Mouse (Mus musculus): ENCODE measurements at regions not wholly inside any gene's neighbourhood (a gene's known extent, or its start where the extent isn't known, plus 50 kb on each side); places are given as distances from the start of the nearest gene placed in this dataset.
A peak's percentile ranks its signal among the peaks of the same experiment; 100 is the strongest.

GRCm38 (mm10) chr16:5467587-5467986 is 211.8 kb upstream of the Eef2kmt start:
- DNase-seq (ENCODE audit: low spot score in 2 of 2): no peak

DNA sequence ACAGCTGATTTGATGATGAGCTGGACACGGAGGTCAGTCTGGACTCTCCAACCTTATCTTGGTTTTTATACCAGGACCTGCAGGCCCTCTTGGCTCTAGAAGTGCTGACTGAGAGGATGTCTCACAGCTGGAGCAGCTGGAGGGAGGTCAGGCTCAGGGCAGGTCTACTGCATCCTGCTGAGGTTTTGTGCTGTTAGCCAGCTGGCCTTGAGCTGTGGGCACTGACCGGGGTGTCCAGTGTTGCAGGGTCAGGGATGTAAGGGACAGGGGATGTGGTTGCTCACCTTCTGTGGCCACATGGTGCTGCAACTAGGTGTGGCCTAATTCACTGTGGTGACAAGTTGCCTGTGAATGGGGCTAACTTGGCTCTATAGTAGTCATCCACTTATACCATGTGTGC is 211.0 kb upstream of the Eef2kmt start:
- DNase-seq (ENCODE audit: low spot score in 2 of 2): no peak

DNA sequence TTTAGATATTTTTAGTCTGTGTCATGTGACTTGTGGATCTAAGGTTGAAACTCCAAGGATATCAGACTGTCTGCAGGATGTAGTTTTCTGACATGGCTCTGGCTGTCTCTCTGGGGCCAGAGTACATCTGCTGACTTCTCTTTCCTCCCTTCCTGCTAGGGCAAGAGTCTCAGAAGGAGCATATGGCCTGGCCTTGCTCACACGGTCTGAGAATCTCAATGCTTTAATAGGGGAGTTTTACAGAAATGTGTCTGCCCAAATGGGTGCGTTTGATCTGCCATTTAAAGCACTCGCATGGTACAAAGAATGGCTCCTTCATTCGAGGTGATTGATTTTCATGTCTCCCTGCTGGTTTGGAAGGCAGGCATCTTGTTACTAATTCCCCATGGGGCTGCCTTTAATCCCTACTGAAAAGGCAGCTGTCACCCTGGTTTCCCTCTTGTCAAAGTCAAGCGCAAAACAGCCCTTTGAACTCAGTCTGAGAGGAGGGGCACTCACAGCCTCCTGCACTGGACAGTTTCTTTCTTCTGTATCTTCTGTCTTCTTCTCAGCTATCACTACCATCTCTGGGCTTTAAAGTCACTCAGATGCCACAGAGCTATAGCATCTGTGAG is 199.7 kb upstream of the Eef2kmt start:
- no peak for DNase-seq (ENCODE audit: low spot score in 2 of 2)

DNA sequence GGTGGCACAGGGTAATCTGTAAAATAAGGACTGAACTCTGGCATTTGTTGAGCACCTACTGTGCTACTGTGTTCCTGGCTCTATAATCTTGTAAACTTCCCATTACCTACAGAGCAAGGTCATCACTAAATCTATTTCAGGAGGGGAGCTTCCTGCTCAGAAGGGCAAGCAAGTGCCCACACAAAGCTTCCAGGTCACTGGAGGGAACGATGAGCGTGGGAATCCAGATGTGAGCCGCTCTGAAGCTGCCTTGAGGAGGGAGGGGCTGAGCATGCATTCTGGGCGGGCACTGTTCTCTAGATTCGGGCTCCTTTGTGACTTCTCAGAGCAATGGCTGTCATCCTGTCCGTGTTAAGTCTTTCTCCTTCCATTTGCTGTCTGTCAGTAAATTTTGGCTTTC is 198.5 kb upstream of the Eef2kmt start:
- no peak for DNase-seq (ENCODE audit: low spot score in 2 of 2)

- DNase-seq (ENCODE audit: low spot score in 2 of 2): no peak
These were observed 197.2 kb upstream of the Eef2kmt start for GRCm38 (mm10) chr16:5452971-5453370.

- DNase-seq (ENCODE audit: low spot score in 2 of 2): no peak
These were observed 190.0 kb upstream of the Eef2kmt start for GRCm38 (mm10) chr16:5445776-5446175.

- no peak for DNase-seq (ENCODE audit: low spot score in 2 of 2)
These were observed 189.0 kb upstream of the Eef2kmt start for GRCm38 (mm10) chr16:5444785-5445184.

GRCm38 (mm10) chr16:5439717-5440116 is 183.9 kb upstream of the Eef2kmt start:
- DNase-seq (ENCODE audit: low spot score in 2 of 2): no peak

- DNase-seq (ENCODE audit: low spot score in 2 of 2): no peak
These were observed 182.6 kb upstream of the Eef2kmt start for GRCm38 (mm10) chr16:5438405-5438804.

DNA sequence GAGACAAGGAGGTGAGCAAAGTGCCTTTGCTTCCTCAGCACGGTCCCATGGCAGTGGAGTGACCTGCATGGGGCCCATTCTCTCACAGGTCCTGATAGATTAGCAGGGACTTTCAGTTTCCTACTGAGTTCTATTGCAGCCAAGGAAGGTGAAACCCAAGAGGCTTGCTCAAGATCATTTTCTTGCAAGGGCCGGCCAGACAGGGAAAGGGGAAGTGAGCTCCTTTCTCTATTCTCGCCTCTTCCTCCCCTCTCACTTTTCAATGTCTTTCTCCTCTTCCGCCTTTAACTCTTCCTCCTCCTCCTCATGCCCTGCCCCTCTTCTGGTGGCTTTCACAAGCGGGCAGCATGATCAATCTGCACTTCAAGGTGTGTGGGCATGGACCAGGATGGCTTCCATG is 175.9 kb upstream of the Eef2kmt start:
- peak in 1 of 2 experiments; percentile 2 for DNase-seq (ENCODE audit: low spot score in 2 of 2)

GRCm38 (mm10) chr16:5431111-5431510 is 175.3 kb upstream of the Eef2kmt start:
- no peak for DNase-seq (ENCODE audit: low spot score in 2 of 2)

DNA sequence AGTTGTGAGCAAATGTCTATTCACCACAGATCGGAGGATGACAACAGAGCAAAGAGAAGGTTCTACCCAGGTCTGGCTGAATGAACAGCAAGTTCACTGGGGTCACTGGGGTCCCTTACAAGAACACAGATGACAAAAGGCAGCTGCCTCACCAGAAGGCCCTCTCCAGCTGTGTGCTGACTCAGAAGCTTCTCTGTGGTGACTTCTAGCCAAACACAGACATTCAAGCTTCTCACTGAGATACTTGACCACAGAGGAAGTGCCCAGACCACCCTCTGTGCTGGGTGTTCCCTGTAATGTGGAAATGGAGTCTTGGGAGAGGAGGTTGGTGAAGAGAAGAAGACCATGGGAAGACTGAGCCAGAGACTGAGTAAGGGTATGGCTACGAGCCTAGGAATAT is 173.7 kb upstream of the Eef2kmt start:
- DNase-seq (ENCODE audit: low spot score in 2 of 2): no peak

- no peak for DNase-seq (ENCODE audit: low spot score in 2 of 2)
These were observed 170.1 kb upstream of the Eef2kmt start for GRCm38 (mm10) chr16:5425908-5426307.

GRCm38 (mm10) chr16:5422041-5422440 is 166.3 kb upstream of the Eef2kmt start:
- no peak for DNase-seq (ENCODE audit: low spot score in 2 of 2)

DNA sequence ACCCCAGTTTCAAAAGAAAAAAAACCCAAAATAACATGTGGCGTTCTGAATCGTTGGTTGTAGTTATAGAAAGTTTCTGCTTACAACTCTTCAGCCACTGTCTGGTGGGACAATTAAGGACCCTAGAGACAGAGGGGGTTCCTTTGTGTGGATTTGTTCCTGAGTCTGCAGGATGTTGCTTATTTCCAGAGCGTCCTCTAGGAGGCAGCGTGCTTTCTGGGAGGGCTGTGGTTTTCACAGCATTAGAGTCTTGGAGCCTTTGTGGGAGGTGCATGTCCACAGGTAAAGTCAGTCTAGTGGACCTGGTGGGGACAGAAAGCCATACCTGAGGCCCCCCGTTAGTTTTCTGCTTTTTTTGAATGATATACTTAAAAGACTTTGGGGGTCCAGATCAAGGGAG is 165.8 kb upstream of the Eef2kmt start:
- no peak for DNase-seq (ENCODE audit: low spot score in 2 of 2)

GRCm38 (mm10) chr16:5419467-5419866 is 163.7 kb upstream of the Eef2kmt start:
- DNase-seq (ENCODE audit: low spot score in 2 of 2): no peak

DNA sequence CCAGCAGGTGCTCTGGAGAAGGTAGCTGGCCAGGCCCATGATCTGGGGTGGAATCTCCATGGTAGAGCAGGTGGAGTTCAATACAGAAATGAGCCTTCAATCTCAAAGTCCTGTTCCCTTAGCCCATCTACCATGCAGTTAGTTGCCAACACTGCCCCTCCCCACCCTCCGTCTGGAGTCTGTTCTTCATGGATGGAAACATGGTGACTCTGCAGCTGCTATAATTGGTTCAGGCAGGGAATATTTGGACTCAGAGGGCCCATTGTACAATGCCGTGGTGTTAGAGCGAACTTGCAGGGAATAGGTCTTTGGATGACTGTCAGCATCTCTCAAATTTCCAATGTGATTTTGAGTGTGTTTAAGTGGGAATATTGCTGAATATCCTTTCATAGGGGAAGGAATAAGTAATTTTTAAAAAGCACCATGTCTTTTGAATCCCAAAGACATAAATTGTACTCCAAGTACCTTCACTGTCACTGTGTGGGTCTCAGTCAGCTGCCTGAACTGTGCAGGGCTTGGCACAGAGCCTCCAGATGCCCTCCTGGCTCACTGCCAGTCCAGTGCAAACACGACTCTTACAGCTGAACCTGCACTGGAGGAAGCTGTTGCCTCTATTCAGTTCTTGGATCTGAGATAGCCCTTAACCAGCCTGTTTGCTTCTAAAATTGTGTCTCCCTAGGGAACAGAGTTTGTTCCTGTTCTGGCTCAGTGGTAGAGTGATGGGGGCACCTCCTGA is 162.8 kb upstream of the Eef2kmt start:
- DNase-seq (ENCODE audit: low spot score in 2 of 2): no peak

- no peak for DNase-seq (ENCODE audit: low spot score in 2 of 2)
These were observed 159.5 kb upstream of the Eef2kmt start for GRCm38 (mm10) chr16:5415310-5415709.

GRCm38 (mm10) chr16:5411819-5412385 is 156.1 kb upstream of the Eef2kmt start:
- DNase-seq (ENCODE audit: low spot score in 2 of 2): no peak

DNA sequence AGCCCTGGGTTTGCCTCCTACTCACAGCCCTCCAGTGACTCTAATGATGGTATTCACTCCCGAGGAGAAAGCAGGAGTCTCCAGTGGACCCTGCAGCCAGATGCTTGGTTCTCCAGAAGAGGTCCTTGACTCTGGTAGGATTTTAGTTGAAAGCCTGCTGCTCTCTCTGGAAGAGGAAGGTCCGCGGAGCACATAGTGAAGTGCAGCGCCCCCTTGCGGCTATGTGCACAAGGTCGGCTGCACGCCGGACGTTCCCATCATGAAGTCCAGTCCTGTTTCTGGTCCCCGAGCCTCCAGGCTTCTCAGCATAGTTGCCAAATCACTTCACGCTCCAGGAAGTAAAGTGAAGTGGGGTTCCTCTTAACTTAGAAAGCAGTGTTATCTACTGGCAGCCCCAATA is 150.9 kb upstream of the Eef2kmt start:
- peak in 1 of 2 experiments; percentile 32 for DNase-seq (ENCODE audit: low spot score in 2 of 2)

GRCm38 (mm10) chr16:5393336-5393735 is 137.6 kb upstream of the Eef2kmt start:
- DNase-seq (ENCODE audit: low spot score in 2 of 2): no peak

GRCm38 (mm10) chr16:5382930-5383329 is 127.1 kb upstream of the Eef2kmt start:
- DNase-seq (ENCODE audit: low spot score in 2 of 2): no peak

DNA sequence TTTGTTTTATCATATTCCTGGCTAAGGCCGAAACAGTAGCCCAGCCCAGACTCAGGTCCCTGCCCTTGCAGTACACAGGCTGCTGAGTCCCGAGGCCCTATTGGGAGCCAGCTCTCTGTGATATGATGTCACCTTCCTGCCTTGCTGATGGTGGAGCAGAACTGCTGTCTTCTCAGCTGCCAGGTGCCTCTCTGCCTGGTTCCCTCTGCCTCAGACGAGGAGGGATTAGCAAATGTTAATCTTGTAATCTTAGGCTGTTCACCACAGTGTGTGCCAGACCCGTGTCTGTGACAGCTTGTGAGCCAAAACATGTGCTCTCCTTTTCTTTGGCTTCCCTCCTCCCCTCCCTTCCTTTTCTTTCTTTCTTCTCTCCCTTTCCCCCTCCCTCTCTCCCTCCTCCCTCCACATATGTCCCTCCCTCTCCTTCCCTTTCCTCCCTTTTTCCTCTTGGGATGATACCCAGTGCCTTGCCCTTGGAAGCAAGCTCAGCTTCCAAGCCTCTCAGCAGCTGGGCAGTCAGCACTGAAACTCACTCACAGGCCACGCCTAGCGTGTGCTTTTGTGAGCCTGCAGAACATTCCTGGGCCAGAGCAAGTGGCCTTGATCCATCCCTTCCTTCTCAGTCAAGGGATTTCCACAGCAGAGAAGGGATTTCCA is 126.6 kb upstream of the Eef2kmt start:
- DNase-seq (ENCODE audit: low spot score in 2 of 2): no peak
